Mouse (Mus musculus): ENCODE measurements at regions not wholly inside any gene's neighbourhood (a gene's known extent, or its start where the extent isn't known, plus 50 kb on each side); places are given as distances from the start of the nearest gene placed in this dataset.

DNA sequence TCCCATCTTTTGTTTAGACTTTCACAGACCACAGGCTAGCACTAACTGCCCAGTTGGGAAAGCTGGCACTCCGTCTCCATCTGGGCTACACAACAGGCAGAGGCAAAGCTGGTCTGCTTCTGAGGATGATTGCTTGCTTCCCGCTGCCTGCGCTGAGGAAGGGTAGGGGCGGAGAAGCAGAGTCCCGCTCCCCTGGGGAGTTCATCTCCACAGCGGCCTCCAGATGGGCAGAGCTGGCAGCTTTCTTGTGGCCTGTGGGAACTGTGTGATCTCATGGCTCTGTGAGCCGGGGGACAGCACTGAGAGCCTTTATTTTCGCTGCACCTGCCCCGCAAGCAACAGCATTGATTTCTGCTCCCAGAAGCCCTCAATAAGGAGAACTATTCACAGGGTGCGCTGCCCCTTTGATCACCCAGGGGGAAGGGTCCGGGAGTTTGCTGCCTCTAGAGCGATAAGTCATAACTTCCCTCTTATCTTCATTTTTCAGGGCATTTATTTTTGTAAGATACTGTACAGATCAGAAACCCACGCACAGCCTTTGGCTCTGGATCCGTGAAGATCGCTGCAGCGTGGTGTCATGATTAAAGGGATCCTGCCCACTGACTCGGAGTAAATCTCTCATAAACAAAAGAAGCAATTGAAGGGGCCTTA, 155.7 kb downstream of the Gm9376 start:
- DNase-seq: peak; percentile 26

DNA sequence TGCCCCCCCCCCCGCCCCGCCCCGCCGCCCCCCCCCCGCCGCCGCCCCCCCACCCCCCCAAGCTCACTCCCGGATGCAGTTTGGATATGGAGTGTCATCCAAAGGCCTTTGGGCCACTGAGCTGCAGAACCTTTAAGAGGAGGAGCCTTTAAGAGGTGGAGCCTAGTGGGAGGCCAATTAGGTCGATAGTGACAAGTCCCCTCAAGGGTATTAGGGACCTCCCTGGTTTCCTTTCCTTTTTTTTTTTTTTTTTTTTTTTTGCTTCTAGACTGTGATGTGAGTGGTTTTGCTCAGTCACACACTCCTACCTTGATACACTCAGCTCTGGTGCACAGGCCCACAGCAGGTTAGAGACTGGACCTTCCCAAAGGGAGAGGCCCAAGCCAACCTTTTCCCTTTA, 156.5 kb downstream of the Gm9376 start:
- DNase-seq: no peak

DNA sequence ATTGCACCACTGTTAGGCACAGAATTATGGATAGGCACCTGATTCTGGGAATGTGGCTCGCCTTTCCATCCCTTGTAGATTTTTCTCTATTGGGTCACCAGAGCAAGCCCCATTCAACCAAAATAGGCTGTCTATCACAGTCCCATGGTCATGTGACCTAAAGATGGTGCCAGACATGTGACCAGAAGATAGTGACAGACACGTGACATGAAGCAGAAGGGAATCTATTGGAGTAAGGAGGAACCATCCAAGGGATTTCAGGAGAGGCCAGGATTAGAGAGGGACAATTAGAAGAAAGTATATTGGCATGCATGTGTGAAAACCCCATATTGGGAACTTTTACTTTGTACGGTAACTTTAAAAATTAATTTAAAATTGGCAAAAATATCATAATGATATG, 159.8 kb downstream of the Gm9376 start:
- no peak for DNase-seq

DNA sequence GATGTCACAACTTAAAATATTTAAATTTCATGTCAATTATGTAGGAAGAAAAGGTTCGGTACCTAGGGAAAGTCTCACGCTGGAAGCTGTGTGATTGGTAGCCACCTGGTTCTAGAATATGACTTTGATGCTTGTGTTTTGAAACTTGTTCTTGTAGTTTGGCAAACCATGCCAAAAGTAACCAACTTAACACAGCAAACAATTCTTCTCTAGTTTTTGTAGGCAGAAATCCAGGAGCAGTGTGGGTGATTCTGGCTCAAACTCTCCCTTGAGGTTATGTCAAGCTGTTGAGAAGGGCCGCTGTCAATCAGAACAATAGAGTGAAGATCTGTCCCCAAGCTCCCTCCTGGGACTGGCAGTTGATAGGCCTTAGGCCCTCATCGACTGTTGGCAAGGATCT, 163.5 kb downstream of the Gm9376 start:
- DNase-seq: no peak

DNA sequence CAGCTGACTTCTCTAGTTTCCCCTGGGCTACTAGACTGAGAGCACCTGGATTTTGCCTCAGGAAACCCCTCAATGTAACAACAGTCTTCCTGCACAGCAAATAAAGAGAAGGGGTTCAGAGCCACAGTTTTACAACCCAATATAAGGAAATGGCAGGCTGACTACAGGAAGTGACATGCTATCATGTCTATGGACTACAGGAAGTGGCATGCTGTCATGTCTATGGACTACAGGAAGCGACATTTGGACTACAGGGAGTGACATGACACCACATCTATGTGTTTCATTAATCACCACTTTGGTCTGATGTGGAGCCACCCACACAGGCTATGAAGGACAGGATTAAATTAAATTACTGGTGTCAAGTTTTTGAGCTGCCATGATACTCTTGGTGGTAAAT, 164.0 kb downstream of the Gm9376 start:
- DNase-seq: no peak

DNA sequence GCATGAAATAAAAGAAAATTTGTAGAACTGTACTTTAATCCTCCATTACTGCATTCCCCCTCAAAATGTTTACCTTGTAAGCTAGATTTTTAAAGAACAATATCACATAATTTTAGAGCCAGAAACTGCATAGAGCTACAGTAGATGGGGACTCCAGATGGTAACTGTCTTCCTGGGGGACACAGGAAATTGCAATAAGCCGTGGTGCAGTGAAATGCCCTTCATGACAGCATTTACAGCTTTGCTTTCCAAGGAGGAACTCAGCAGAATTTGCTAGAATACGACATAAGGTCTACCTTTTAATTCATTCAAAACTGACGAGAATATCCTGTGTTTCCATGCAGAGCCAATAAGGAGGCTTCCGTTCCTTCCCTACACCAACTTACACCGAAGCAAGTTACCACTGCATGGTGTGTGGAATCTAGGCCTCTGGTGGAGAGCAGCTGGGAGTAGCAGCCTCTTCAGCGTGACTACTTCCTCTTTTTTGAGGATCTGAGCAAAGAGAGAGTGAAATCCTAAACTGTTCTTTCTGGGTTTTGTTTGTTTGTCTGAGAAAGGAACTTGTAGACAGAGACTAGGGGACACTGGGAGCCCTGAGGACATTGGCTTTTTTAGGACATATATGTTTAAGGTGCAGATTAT, 164.6 kb downstream of the Gm9376 start:
- DNase-seq: no peak
